Mouse (Mus musculus) C2C12 (cell line): ENCODE data around the gene Krtap9-3.

Experiments
- CTCF ChIP-seq: IDR thresholded peaks from one replicate; pipeline ENCODE4 v1.5.1; 2011; ENCODE audit not compliant: control insufficient read depth, insufficient read depth, insufficient read length
- USF1 ChIP-seq: IDR thresholded peaks from one replicate; pipeline ENCODE4 v1.6.1; 2011; ENCODE audit warnings: low read depth, mild to moderate bottlenecking, control low read depth, moderate library complexity

DNA sequence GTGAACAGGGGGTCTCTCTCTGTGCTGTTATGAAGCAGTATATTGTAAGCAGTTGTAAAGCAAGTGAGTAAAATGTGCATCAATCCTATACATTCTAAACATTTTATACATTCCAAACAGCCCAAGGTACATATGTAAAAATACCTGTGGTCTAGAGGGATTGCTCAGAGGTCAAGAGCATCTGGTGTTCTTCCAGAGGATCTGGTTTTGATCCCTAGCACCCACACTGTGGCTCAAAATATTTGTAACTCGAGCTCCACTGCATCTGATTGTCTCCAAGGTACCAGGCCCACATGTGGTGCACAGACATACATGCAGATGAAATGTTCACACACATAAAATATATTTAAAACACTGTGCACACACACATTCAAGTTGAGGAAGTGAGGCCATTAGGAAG lies 43.0 kb upstream of the Krtap9-3 start:
- TF ChIP-seq USF1 = no peak
- TF ChIP-seq CTCF = no peak
